Mouse (Mus musculus) heart, adult 18-20 months (tissue): ENCODE results near the gene Laptm4a. TPM values are rescaled to one million over a fixed set of nuclear protein-coding genes. Genes with fewer than 3 reads are reported as not detected.

Source experiments
- DNase-seq, 2 experiments: peaks; one replicate each; pipeline ENCODE4 v3.0.0; 2021 to 2022; ENCODE audit warnings: mixed read lengths in 1 of 2
- long read RNA-seq, 2 experiments: library from polyadenylated mRNA; stranded (forward); transcript quantifications; one replicate each; pipeline ENCODE4 v2.0.0; 2021
- total RNA-seq, 2 experiments: library from RNA; stranded (reverse); gene quantifications; 2 replicates each; pipeline ENCODE4 v1.2.3; 2021

The Laptm4a gene
- 100 to 1,000 TPM; 366 to 407 TPM for total RNA-seq
- long read RNA-seq, experiment 1, transcript Laptm4a-201 (7 exons, 1,773 nt) = major isoform, 86 of 177 reads
- long read RNA-seq, experiment 1, partial matches to known transcripts = 1 of 177 reads
- long read RNA-seq, experiment 1, other reads (novel, unspliced or antisense) = 90 of 177 reads
- long read RNA-seq, experiment 2, transcript Laptm4a-201 (7 exons, 1,773 nt) = major isoform, 39 of 106 reads
- long read RNA-seq, experiment 2, partial matches to known transcripts = 4 of 106 reads
- long read RNA-seq, experiment 2, other reads (novel, unspliced or antisense) = 63 of 106 reads

DNA sequence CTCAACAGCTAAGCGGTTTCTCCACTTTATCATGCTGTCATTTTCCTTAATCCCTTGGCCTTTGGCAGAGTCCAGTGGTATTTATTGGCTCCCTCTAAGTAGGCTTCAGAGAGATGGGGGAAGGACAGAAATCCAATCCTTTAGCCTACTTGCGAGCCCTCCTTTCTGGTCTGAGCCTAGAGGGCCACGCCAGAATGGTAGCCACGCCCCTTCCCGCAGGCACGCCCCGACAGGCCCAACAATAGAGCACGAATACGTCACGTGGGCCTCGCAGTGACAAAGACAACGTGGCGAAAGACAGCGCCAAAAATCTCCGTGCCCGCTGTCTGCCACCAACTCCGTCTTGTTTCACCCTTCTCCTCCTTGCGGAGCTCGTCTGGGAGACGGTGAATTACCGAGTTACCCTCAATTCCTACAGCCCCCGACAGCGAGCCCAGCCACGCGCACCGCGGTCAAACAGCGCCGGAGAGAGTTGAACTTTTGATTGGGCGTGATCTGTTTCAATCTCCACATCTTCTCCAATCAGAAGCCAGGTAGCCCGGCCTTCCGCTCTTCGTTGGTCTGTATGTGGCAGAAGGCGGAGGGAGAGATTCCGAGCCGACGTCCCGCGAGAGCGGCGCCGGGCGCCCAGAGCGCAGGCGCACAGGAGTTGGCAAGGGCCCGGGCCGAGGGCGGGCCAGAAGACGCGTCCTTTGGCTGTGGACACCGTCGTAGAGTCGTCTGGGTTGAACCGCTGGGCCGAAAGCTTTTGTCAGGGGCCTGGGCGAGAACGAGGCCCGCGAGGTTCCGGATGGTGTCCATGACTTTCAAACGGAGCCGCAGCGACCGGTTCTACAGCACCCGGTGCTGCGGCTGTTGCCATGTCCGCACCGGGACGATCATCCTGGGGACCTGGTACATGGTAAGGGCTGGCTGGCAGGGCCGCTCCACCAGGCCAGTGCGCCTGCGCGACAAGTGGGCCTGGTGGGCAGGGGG, at the start of gene Laptm4a:
Laptm4a (plus strand) TSS at position 271 of the 975 bp plus-strand sequence.
- peak; percentile 98 to 100 for DNase-seq

DNA sequence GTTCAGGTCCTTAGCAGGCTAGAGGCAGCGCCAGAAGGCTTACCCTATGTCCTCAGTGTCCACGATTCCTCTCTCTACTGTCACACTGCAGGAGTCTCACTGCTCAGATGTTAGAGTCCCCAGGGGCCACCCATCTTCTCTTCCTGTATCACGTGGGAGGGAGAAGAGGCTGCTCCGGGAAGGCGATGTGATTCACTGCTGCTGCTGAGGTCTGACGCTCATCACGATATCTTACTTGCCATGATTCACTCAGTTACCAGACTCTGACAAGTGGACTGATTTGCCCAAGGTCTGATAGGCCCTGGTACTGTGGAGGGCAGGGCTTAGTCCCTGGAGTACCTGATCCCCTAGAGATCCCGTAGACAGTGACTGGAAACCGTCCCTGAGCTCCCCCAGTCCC, 45.9 kb upstream of the Laptm4a start:
- DNase-seq = no peak

DNA sequence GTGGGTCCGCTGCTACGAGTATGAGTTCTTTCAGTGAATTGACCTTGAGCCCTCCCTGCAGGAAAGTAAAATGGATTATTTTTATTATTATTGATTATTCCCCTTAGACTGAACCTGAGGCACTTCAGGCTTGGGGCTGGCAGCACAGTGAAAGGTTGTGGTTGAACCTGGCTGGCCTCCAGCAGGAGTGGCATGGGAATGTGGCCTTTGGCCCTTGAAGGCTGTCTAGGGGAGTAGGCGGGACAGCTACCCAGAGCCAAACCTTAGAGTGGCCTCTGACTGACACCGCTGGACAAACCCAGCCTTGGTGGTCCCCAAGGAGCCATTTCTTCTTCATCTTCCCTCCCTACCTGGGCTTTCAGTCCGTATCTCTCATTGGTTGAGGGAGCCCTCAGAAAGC, 44.6 kb upstream of the Laptm4a start:
- no peak for DNase-seq

DNA sequence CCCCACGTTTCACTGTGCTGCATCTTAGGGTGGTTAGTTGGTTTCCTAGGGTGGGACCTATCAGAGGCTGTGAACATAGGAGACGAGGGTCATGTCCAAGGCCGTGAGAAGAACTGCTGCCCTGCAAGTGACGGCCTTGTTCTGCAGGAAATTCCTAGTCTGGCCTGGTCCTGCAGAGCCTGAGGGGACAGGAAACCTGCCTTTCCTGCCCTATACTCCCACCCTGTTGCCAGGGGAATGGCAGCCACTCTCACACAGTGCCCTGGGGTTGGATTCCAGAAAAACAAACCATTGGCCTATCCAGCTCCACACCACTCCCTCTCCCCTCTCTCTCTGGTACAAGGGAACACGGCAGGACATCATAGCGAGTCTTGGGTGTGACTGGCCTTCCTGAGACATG, 44.1 kb upstream of the Laptm4a start:
- DNase-seq = peak; percentile 28 to 78

DNA sequence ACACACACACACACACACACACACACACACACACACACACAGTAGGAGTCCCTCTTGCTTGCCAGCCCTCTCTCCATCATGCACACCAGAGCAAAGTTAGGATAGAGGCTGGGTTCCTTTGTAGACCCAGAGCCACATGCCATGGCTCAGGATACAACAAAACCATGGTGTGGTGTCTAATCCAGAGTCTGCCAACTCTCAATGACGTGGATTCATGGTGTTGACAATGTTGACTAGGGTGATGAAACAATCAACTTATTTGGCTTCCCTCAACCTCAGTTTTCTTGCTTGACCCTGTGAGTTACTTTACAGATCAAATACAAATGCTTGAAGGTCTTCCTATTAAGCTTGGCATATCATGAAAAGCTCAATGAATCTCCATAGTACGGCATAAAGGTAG, 42.7 kb upstream of the Laptm4a start:
- DNase-seq = no peak

DNA sequence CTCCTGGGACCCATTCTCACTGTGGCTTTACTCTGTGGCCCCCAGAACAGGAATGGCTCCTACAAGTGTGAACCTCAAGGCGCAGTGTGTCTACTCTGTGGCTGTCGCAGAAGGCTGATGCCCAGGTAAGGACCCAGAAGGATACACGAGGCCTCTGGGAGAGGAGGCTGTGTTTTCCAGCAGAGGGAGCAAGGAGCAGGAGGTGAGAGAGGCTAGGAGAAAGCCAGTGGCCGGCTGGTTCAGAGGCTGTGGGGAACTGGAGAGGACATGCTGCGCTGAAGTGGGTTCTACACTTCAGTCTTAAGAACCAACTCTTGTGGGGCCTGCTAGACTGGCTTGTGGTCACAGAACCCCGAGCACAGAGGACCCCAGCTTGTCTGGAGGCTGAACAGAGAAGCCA, 42.1 kb upstream of the Laptm4a start:
- no peak for DNase-seq

DNA sequence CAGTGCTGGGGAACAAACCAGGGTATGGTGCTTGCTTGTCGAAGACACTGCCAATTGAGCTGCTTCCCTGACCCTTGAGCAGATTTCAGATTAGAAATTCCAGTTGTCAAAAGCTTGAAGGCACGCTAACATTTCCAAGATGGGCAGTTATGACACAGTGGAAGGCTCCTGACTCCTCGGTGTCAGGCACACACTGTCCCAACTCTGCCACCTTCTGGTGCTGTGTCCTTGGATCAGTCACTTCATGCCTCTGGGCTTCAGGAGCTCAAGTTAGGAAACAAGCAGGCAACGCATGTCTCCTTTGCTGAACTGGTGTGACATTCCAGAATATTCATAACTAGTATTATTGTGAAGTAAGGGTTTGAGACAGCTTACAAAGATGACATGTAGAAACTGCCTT, 39.7 kb upstream of the Laptm4a start:
- DNase-seq = peak; percentile 56 to 72

DNA sequence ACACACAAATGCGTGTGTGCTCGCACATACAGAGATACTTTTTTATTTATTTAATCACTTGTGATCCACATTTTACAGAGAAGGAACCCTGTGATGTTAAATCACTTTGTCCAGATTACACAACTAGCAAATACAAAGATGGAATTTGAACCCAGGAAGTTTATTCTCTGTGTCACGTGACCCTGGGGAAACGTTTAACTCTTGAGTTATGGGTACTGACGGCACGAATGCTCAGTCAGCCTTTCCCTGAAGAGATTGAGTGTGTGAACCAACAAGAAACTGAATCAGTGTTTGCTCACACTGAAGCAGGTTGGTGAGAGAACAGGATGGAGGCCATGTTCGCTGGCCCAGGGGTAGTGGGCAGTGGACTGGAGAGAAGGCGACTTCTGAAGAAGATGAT, 39.1 kb upstream of the Laptm4a start:
- no peak for DNase-seq

DNA sequence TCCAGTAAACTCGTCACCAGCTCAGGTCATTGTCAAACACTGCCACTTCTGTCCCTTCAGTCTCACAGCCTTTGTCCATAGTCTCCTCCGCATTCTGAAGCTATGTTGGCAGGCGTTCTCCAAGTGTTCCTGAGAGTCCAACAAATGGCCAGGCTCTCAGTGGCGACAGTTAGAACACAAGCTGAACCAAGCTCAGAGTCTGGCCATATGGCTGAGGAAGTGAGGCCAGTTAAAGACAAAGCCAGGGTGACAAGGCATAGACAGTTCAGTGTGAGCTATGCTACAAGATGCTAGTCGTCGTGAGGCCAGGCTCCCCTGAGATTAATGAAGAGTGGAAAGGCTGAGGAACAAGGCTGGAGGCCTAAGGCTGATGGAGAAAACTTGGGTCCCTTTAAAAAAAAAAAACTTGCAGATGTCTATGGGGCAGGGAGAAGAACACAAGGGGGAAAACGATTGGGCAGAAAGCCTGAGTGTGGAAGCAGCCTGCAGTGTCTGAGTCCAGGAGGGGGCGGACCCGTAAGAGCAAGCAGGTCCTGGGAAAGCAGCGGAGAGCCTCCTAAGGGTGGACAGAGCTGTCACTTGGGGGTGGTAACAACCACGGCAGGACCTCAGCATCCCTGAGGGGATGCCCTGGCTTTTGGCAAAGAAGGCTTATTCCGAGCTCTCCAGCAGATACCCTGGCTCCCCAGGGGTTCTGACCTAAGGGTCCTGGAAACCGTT, 36.9 kb upstream of the Laptm4a start:
- DNase-seq = peak; percentile 40 to 58

DNA sequence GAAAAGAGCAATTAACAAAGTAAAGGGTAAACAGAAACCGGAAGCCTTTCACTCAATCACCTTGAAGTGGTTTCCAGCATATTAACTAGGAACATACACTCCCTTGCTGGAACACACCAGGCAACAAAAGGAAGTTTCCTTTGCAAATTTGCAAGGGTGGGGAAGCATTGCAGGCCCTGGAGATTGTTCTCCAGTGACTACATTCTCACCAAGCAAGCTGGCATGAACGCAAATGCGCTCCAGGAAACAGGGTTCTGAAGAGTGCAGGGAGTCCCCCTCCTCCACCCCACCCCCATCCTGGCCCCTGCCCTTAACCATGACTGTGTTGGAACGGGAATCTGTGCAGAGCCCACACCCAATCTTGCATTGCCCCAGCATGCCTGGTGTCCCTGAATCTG, 36.3 kb upstream of the Laptm4a start:
- peak in 1 of 2 experiments; percentile 65 for DNase-seq

DNA sequence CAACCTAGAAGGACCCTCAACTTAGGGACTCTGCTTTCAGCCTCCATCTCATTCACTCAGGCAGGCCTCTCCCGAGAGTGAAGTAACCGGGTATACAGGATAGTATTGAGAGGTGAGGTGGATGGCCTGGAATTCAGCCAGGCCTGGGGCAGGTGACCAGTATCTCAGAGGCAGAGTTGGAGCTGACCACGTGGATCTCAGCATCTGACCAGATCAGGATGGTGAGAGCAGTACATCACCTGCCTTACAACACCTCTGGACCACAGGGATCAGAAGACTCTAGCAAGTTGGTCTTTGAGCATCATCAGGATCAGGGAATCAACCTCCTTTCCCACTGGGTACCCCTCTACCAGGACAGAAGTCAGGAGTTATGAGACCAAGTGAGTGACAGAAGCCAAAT, 35.5 kb upstream of the Laptm4a start:
- no peak for DNase-seq

DNA sequence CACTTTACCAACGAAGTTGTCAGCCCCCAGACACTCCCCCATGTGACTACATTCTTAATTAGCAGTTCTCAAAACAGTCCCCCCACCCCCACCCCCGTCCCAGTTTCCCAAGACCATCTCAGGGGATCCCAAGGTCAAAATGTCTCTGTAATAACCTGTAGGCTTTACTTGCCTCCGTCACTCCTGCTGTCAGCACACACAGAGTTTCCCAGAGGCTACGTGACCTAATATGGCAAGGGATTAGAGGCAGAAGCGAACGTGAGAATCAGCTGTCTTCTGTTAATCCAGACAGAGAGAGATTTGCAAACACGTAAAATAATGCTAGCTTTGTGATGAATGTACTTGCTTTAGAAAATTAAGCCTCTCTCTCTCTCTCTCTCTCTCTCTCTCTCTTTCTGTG, 33.0 kb upstream of the Laptm4a start:
- no peak for DNase-seq

DNA sequence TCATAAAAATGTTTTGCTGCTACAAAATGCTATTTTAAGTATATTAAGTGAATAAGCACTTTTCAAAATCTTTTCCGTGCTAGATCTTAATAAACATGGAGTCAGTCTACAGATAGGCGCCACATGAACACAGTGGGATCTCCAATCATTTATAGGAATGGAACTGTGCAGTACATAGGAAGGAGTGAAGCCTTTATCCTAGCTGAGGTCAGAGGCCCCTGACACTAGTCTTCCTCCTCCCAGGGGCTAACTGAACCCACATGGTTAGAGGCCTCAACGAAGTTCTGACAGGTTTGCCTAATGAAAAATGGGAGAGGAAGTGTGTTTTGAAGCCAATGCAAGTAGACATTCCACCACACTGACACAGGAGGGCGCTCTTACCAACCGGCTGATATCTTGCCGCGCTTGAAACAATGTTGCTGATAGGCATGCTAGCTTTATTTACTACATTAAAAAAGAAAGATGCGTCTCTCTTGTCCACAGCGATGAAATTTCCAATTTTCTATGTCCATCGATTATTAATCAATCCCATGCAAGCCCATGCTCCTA, 32.3 kb upstream of the Laptm4a start:
- DNase-seq = peak; percentile 71 to 88

DNA sequence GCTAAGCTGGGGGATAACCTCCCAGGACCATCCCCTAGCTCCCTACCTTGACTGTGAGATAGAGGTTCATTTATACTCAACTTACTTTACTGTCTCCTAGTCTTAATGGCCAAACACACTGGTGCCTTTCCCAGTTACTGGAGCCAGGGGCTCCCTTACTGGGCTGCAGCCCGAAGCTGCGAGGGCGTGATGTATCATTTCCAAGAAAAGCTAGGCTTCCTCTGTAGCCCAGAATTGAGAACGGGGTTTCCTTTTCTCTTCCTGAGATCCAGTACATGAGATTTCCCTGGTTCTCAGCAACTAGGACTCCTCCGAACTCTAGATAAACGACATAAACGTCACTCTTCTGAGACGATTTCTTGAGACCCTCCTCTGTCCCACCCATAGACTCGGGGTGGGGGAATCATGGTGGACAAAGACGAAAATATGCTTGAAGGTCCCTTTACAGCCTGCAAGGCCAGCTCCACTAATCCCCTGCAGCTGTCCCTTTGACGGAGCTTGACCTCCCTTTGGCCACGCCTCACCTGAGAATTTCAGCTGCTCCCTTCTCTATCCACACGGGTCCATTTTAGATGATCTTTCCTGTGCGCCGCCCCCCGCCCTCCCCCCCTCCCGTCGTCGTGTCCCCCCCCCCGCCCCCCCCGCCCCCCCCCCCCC, 28.5 kb upstream of the Laptm4a start:
- peak; percentile 23 to 39 for DNase-seq

DNA sequence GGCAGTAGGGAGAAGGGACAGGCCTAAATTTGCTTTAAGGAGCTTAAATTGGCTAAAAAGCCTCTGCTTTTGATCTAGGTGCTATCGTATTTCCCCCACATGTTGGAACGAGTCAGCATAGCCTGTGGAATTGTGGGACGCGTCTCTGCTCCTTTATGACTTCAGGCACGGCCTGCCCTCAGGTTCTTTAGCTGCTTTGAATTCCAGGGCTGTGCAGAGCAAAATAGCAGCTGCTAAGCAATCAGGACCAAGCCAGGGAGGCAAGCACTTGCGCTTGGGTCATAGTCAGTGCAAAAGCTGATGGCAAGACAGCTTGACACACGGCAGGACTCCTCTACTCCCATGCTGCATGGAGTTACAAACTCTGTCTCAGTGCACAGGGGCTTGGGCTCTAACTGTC, 24.3 kb upstream of the Laptm4a start:
- no peak for DNase-seq

DNA sequence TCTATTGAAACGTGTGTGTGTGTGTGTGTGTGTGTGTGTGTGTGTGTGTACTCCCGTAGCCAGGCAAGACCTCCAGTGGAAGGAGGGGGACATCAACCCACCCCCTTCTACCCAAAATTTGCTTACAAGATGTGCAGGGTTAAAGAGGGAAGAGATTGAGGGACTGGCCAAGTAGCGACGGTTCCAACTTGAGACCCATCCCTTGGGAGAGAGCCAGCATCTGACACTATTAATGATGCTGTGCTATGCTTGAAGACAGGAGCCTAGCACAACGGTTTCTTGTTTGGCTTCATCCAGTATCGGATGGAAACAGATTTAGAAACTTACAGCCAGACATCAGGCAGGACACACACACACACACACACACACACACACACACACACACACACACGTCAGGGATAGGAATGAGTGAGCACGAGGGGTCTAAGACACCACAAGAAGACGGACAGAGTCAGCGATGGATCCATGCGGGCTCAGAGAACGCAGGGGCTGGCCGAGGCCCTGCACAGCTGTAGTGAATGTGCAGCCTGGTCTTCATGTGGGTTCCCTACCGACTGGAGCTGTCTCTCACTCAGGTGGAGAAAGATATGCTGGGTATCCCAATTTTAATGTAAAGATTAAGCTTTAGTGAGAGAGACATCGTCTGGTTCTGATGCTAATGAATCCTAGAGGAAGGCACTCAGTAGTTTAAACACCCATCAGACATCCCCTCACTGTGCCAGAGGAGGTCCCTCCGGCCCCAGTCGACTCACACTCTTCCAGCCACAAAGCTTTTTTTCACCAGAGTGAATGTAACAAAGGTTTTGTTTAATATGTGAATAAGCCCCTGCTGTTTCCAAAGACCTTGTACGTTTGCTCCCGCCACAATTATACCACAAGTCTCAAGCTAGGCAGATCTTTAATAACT, 22.3 kb upstream of the Laptm4a start:
- DNase-seq = no peak

DNA sequence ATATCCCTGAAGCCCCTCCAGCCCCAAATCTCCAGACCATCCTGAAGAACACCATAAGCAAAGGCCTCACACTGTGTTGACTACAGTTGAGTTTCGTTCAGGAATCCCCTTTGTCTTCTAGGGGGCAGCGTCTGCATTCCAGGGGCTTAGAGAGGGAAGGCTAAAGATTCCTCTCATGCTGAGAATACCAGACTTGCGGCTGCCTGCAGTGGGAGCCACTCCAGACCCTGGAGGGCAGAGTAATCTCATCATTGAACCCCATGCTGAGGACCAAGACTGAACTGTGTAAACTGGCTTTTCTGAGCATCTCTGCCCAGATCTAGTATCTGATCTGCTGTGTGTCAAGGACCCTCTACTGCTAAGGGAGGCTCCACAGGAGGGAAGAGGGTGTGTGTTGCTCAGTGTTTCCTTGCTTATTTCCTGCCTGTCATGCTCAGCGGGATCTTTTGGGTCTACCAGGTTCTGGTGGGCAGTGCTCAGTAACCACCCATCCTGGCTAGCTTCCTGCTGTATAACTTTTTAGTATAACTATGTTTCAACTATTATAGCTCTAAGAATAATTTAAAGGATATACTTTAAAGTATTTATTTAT, 21.3 kb upstream of the Laptm4a start:
- DNase-seq = no peak

DNA sequence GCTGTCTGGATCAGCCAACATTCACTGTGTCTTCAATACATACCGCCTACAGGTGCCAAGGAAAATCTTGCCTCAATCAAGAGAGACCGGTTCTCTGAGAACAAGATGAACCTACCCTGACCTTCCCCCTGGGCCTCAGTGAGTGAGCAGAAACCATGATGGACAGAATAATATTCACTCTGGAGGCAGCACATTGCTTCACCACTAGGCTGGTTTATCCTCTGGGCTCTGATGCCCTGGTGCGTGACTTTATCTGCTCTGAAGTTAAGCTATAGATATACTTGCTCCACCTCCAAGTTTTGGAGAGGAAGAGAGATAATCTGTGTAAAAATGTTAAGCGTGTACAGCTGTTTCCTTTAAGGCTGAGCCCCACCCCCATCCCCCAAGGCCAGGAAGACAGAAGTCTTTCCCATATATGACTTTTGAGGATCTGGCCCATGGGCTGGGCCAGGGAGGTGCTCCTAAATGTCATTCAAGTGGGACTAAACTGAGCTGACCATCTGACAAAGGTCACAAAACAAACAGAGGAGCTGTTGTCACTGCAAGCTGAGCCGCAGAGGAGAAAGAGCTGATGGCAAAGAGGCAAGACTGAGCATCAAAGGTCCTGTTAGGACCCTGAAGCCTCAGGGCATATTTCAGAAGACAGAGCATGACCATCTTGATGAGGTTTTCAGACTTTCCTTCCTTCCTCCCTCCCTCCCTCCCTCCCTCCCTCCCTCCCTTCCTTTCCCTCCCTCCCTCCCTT, 20.4 kb upstream of the Laptm4a start:
- peak in 1 of 2 experiments; percentile 47 for DNase-seq

DNA sequence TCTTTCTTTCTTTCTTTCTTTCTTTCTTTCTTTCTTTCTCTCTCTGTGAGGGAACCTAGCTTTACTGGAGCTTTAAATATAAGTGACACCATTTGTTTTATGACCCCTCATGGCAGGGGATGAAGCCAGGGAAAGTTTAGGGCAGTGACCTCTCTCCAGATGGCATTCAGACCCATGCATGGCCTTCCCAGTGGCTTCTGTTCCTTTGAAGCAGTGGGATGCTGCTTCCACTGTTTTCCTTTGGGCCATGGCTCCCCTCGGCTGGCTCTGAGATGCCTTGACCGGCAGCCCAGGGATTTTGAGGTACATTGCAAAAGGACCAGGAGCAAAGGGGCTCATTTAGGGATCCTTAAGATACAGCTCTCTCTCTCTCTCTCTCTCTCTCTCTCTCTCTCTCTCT, 19.5 kb upstream of the Laptm4a start:
- DNase-seq = no peak

DNA sequence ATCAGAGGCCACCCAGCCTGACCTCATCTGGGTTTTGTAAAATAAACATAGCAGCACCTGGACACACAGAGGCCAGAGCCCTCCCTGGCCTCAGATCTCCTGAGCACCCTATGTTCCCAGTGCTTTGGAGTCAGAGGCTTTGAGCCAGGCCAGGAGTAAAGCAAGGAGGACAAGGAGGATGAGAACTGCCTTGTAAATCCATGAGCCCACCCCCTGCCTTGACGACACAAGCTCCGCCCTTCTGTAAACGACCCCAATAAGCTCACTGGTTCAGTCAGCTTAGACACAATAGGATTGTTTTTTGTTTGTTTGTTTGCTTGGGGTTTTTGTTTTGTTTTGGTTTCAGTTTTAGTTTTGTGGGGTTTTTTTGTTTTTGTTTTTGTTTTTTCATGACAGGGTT, 19.0 kb upstream of the Laptm4a start:
- no peak for DNase-seq
